Mouse (Mus musculus): ENCODE results near the gene Taf9.

The Taf9 gene

DNA sequence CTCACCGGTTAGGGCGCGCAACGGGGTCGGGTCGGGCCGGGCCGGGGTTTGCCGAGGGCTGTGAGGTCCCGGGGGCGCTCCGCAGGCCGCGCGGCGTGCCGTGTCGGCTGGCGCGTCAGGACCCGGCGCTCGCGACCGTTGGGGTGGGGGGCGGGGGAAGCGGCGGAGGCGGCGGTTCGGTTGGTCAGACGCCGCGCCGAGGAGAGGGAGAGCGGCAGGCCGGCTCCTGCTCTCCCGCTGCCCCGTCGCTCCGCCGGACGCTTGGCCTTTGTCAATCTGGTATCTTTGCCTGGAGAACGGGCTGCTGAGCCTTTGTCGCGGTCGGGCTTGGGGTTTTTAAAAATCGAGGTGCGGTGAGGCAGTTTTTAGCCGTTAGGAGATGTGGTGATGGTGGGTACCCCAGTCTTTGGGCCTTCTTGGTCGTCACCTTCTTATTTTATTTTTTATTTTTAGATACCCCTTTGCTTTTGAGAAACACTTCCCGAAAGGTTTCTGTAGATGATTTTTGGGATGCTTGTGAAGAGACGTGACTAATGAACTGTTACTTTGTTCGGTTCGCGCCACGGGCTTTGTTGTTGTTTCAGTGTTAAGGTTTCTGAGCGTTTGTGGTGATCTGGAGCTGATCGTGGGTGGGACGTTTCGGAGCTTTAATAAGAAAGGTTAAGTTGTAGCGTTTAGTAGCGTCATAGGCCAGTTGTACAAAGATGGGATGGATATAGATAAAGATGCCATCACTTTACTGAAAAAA, at the start of gene Taf9:
TSS of gene Taf9 (plus strand) at position 141 of the 748 bp plus-strand sequence.
- peak; percentile 26 for DNase-seq (ENCODE audit: low read depth)

DNA sequence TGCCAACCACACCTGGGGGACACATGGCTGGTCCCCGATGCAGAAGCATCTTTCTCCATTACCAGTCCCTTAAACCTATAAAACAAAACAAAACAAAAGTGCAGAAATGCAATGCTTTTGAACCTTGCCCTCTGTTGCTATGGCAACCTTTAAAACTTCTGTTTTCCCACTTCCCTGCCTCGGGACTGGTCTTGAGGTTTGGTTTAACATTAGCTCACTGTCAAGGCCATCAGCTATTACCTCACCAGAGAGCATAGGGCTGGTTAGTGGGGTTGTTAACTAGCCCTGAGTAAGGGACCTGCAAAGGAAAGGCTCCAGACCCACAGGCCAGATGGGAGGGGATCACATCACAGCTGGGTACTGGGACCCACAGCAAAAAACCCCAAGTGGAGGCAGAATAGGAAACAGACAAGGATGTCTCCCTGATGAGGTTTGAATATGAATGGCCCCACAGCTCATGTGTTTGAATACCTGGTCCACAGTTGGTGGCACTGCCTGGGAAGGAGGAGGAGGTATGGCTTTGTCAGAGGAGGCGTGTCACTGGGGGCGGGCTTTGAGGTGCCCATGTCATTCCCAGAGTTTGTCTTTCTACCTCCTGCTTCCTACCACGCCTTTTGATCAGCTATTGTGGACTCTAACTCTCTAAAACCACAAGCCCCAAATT, 49.0 kb upstream of the Taf9 start:
- DNase-seq (ENCODE audit: low read depth): peak; percentile 39

DNA sequence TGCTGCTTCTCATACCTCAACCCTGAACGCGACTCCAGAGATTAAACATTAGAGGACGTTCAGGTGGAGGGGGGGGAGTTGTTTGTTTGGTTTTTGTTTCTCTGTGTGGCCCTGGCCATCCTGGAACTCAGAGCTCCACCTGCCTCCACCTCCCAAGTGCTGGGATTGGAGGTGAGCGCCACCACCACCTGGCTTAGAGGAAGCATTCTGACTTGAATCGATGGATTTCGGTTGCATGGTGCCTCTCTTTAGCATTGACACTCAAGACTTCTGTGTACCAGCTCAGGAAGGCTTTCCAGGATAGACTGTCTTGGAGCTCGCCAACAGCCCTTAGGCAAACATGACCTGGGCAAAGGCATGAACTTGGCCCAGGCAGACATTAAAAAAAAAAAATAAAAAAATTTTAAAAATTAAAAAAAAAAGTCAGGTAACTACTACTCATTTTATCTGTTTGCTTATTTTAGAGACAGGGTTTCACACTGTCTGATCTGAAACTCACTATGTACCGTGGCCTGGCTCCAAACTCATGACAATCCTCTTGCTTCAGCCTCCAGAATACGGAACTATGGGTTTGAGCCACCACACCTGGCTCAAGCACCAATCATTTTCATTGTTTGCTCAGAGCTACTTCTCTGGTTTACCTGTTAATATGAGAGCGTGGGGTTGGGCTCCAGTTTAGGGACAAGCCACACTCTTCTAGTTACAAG, 48.2 kb upstream of the Taf9 start:
- no peak for DNase-seq (ENCODE audit: low read depth)

DNA sequence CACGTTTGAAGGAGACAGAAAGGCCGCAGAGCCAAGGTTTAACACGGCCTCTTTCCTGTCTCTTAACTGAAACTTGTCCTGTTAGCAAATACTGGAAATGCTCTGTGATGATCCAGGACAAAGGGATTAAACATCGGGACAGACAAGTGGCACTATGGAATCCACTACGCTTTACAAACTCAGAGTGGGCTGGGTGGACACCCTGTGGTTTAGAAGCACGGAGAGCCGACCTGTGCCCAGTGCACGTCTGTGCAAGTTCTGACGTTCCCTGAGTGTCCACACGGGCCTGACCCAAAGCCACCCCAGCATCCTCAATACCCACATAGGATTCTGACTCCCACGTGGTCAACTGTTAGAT, 47.7 kb upstream of the Taf9 start:
- DNase-seq (ENCODE audit: low read depth): no peak

DNA sequence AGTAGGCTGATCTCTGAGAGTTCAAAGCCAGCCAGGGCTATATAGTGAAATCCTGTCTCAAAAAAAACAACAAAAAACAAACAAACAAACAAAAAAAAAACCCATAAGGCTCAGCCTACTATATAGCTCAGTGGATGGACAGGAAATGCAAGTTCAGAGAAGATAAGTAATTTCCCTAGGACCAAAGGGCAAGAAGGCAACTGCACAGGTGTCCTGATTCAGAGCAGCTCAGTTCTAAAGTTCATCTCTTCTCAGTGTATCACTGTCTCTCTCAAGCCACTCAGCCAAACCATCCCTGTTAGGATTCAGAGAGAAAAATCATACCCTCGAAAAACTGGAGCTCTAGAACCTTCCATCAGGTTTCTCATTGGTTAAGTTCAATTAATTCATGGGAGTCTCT, 45.5 kb upstream of the Taf9 start:
- no peak for DNase-seq (ENCODE audit: low read depth)

DNA sequence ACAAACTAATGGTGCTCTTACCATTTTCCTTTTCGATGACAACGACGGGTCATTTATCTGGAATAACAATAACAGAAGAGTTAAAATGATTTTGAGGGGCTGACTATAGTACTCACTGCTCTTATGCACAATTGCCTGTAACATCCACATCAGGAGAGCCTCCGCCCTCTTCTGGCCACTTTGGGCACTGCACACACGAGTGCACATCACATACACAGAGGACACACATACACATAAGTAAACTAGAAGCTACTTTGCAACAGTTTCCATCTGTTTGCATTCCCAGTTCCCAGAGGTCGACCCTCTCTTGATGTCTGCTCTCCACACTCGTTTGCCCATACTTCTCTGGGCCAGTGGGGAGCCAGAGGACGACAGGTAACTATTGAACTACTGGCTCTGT, 43.6 kb upstream of the Taf9 start:
- peak; percentile 18 for DNase-seq (ENCODE audit: low read depth)

DNA sequence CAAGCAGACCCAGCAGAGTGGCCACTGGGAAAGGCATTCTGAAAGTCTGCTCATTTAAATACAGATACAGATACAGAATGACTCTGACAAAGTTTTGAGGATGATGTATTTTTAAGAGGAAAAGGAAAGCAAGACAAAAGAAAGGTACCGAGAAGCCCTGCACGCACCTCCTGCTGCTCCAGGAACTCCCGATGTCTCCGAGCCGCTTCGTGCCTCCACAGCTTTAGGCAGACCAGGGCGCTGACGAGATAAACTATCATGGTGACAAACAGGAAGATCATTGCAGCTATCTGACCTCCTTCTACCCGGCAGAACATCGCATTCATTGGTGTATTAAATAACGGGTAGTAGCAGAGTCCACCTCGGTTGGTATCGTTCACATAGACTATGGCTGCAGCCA, 40.1 kb upstream of the Taf9 start:
- no peak for DNase-seq (ENCODE audit: low read depth)

DNA sequence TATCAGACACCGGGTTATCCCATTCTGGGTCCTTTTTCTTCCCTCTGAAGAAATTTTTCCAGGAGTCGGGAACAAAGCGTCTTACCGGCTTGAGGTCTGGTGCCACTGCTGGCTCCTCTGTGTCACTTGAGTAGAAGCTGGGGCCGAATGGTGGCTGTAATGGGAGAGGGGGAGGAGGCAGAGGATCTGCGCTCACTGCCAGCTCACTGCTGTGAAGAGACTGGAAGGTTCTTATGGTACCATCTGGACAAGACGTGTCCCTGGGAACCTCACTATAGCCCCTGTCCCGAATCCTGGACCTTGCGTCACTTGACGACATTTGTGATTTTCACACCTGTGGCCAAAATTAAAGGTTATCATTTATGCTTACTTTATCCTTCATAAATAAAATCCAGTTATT, 39.1 kb upstream of the Taf9 start:
- DNase-seq (ENCODE audit: low read depth): no peak

DNA sequence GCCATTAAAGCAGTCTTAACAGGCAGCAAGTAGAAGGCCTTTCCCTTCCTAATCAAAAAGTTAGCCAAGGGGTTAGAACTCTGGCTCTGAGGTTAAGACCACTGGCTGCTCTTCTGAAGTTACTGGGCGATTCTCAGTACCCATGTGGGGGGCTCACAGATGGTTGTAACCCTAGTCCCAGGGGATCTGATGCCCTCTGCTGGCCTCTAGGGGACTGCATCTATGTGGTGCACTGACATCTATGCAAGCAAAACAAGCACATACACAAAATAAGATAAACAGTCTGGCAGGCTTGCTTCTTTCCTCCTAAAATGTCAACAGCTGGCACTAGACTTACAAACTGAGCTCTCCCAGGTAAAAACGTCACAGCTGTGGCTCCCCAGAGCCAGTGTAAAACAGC, 38.5 kb upstream of the Taf9 start:
- peak; percentile 39 for DNase-seq (ENCODE audit: low read depth)

DNA sequence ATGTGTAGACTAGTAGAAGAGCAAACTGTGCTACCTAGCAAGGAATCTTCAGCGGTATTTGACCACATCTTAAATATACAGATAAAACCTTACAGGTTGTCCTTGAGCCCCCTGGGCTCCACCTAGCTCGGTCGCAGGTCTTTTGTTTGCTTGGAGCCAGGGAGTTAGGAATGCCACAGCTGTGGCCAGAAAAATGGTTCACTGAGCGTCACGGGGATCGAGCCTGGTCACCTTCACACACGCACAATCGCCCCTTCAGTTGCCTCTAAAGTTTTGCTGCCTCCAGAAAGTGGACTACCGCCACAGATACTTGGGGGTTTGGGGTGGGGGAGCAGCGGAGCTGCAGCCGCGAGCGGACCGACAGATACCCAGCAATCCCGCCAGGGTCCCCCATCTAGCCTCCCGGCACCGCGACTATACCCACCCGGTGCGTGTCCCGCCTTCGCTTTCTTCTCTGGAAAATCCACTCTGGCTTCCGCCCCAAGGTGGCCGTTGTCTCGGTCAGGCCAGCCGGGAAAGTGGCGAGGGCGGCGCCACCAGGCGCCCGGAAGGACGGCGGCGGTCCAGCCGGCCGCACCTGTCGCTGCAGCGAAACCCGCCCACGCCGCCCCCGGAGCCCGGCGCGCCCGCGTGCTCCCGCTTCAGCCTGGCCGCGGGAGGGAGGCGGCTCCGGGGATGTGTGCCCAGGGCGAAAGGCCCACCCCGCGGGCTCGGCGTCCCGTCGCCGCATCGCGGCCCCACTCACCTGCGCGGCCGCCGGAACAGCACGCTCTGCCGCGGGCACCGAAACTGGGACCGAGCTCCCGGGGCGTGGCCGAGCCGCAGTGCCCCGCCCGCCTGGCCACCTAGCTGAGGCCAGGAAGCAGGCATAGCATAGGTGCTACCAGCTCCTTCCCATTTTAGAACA, 34.9 kb upstream of the Taf9 start, which contains the start of gene Marveld2:
TSS of gene Marveld2 (minus strand) at position 791 of the 907 bp plus-strand sequence.
- peak; percentile 35 for DNase-seq (ENCODE audit: low read depth)

DNA sequence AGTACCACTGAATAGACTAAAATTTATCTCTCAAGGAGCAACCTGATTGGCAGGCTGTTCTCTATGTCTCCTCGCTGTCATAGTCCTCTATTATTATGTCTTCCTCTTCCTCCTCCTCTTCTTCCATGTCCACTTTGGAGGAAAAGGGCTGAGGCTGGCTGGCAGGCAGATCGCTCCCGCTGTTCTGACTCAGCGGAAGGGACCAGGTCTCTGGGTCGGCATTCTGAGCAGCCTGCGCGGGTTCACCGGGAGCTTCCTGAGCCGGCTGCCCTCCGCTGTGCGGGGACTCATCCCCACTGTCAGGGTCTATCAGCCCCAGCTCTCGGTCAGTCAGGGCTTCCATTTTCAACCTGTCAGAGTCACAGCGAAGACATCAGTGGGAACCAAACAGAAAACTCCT, 33.8 kb upstream of the Taf9 start:
- no peak for DNase-seq (ENCODE audit: low read depth)

DNA sequence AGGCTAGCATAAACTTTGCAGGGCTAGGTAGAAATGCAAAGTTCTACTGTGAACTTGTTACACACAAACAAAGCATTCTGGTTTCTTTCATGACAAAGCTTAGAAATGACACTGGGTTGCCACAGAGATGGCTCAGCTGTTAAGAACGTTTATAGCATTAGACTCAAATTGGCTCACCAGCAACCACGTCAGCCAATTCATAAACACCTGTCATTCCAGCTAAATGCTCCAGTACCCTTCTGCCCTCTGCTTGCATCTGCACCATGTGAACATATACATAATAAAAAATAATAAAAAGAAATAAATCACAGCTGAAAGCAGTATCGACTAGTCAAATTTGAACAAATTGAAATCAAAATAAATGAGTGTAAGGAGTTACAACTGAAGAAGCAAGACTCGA, 29.1 kb upstream of the Taf9 start:
- DNase-seq (ENCODE audit: low read depth): no peak

DNA sequence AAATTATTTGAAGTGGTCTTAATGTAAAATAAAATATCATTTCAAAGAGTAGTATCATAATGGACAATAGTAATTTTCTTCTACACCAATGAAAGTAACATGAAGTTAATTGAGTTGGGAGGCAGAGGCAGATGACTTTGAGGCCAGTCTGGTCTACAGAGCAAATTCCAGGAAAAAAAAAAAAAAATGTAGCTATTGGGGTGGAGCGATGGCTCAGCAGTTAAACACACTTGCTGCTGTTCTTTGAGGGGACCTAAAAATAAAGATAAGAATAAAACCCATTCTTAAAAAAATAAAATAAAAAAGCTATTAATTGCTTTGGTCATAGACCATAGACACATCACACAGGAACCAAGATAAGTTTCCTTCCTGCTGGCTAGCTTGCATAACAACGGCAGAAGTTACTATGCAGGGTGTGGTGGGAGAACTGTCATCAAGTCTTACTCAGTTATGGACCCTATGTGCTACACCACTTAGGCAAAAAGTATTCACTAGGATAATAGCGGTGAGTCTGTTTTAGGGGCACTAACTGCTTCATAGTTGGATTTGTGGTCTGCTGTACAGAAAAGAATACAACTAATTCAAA, 17.2 kb upstream of the Taf9 start:
- peak; percentile 79 for DNase-seq (ENCODE audit: low read depth)

DNA sequence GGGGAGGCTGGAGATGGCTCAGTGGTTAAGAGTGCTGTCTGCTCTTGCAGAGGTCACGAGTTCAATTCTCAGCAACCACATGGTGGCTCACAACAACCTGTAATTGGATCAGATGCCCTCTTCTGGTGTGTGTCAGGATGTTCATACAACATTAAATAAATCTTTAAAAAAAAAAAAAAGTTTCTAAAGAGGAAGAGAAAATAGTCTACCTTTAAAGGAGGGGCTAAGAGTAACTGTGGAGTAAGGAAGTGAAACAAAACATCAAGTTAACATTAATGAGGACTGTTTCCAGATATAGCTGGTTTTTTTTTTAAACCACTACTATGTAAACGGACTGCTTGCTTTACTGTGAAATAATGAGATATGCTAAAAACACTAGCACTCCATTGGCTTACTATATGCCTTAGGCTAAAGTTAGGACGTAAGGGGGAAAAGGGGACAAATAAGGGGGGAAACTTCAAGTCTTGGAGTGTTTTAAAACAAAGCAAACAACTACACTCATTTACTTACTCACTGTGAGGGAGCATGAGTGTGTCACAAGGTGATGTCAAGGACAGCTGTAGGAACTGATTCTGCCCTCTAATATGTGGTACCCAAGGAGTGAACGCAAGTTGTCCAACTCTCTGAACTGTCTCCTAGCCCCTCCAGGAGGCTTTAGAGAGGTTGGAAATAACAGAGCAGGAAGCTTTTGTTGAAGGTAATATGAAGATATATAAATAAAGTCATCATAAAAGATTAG, 8.7 kb upstream of the Taf9 start:
- DNase-seq (ENCODE audit: low read depth): no peak

DNA sequence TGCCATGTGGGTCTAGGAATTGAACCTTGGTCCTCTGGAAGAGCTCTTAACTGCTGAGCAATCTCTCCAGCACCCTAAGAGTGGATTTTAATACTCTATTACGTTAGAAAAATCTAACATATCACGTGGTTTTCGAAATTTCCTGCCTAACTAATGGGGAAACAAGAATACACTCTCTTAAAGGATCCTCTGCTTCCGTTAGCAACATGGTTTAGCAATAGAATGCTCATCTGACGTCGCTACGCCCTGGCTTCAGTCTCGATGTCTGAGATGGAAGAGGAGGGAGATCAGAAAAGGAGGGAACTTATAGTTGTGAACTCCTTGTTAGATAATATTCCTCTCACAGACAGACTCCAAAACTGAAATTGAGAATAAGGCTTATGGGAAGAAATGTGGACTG, 3.2 kb upstream of the Taf9 start:
- peak; percentile 55 for DNase-seq (ENCODE audit: low read depth)

DNA sequence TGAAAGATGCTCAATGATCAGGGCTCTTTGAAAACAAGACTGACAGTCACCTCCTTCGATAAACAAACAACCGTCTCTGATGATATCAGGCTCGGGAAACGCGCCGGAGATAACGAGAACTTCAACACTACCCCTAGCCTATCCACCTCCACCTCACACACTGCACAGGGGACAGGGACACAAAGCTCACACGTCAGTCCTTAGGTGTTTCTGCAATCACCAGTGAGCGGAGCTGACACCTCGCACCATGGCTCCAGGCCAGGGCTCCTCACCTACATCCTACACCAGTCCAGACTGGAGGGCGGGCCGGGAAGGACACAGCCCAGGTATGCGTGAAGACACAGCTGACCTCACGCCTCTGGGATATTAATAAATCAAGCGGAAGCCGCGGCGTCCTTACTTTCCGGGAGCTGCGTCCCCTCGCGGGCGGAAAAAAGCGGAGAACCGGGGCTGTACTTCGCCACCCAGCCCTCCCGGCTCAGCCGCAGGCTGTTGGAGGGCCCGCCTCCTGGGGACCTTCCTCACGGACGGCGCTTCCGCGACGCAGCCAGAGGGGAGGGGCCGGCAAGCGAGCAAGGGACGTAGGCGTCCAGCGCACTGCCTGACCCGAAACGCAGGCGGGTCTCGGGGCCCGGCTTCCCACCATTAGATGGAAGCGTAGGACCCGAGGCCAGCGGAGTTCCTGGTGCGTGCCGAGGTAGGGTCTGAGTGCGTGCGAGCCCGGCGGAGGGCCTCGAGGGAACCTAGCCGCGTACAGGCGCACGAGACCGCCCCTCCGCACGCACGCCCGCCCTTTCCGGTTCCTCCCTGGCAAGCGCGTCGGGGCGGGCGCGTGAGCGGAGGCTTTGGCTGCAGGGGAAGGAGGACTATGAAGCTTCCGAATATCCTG, 585 bp upstream of the Taf9 start, which contains the start of the genes Ak6 and Rad17:
TSS of gene Ak6 (plus strand) at position 430 of the 889 bp plus-strand sequence.
TSS of gene Rad17 (minus strand) at position 502 of the 889 bp plus-strand sequence.
- DNase-seq (ENCODE audit: low read depth): peak; percentile 96

DNA sequence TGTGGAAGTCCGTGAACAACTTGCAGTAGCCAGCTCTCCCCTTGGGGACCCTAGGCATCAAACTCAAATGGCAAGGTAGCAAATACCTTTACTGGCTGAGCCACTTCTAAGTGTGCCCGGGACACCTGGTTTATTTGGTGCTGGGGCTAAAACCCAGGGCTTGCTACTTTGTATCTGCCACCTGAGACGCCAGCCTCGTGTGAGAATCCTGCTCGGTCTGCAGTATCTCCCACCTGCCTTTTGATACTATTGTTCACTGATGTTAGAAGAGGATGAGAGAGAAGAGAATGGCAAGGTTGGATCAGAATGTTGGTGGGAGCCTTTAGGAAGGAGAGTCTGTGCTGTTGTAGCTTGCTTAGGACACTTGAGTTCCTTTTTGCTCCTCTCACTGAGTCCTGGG, 6.7 kb downstream of the Taf9 start:
- no peak for DNase-seq (ENCODE audit: low read depth)

DNA sequence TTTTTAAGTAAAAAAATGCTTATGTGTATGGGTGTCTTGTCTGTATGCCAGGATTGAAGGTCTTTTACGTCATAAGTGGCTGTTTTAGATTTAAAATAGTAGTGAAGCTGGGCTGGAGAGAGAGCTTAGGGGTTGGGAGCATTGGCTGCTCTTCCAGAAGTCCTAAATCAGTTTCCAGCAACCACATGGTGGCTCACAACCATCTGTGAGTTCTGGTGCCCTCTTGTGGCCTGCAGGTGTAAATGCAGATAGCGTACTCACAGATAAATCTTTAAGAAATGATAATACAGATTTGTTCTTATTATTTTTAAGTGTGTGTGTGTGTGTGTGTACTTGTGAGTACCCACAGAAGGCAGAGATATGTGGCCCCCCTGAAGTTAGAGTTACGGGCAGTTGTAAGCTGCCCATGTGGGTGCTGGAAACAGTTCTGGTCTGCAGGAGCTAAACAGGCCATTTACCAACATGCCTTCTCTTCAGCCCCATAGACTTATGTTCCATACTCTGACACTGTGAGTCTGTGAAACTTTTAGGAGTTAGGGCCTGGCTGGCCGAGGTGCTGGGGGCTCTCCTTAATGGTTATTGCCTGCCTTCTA, 8.6 kb downstream of the Taf9 start:
- peak; percentile 80 for DNase-seq (ENCODE audit: low read depth)

DNA sequence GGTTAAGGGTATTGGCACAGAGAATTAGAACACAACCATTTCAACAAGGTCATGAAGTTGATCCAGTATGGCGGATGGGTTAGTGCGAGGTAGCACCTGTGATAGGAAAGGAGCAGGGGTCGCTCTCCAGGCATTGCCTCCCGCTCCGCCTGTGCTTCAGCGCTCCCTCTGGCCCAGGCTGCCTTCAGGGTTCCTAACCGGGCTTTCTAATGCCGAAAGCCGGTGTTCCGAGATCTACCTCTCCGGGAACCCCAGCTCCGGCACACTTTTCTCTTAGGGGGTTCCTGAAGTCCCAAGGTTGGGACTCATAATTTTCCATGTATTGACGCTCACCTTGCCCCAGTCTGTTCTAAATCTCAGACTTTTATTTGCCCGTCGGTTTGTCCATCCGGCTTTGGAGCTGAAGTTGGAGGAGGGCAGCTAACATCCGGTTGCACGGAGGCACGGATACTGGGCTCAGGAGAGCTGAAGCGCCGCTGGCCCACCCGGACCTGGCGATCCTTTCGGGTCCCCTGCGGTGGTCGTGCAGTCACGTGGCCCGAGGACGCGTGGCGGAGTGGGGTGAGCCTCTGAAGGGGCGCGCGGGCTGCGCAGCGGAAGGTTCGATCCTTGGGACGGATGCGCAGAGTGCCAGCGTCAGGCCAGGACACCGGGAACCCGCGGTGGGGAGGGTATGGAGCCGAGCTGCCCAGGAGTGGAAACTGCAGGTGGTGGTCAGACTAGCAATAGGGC, 18.1 kb downstream of the Taf9 start, which contains the start of gene Ccdc125:
TSS of gene Ccdc125 (plus strand) at position 427 of the 732 bp plus-strand sequence.
- DNase-seq (ENCODE audit: low read depth): no peak
